Mouse (Mus musculus) midbrain, embryonic 12.5 days (tissue): ENCODE data around the gene Snapc3. TPM values are rescaled to one million over a fixed set of nuclear protein-coding genes. Genes with fewer than 3 reads are reported as not detected.
"Not testable (repeated sequence)": the region's sequence is repeated elsewhere in the genome, so short reads cannot be mapped to it uniquely, and the experiment has no call there.

ENCODE experiments used
- ATAC-seq: fragments of 200-750 bp; cut with Nextera tagmentation; 2 replicates; pipeline ENCODE4 v1.8.0; 2017; ENCODE audit warnings: low read depth, moderate TSS enrichment, moderate library complexity; ENCODE audit not compliant: low FRiP score
- H3K27ac ChIP-seq: fragments of 300-500 bp; sonication (generic); replicated peaks from 2 replicates; pipeline ENCODE4 v1.5.1; 2016; ENCODE audit warnings: mild to moderate bottlenecking
- H3K27me3 ChIP-seq: fragments of 300-500 bp; sonication (generic); 2 replicates; pipeline ENCODE4 v1.6.1; 2016; ENCODE audit warnings: mild to moderate bottlenecking
- H3K36me3 ChIP-seq: fragments of 300-500 bp; sonication (generic); 2 replicates; pipeline ENCODE4 v1.6.1; 2016
- H3K4me1 ChIP-seq: fragments of 300-500 bp; sonication (generic); 2 replicates; pipeline ENCODE4 v1.6.1; 2016
- H3K4me2 ChIP-seq: fragments of 300-500 bp; sonication (generic); replicated peaks from 2 replicates; pipeline ENCODE4 v1.6.1; 2016; ENCODE audit warnings: mild to moderate bottlenecking, moderate library complexity
- H3K4me3 ChIP-seq: fragments of 300-500 bp; sonication (generic); 2 replicates; pipeline ENCODE4 v1.5.1; 2016; ENCODE audit warnings: mild to moderate bottlenecking
- H3K9ac ChIP-seq: fragments of 300-500 bp; sonication (generic); replicated peaks from 2 replicates; pipeline ENCODE4 v1.6.1; 2016; ENCODE audit warnings: mild to moderate bottlenecking, moderate library complexity
- H3K9me3 ChIP-seq: fragments of 300-500 bp; sonication (generic); 2 replicates; pipeline ENCODE4 v1.6.1; 2016; ENCODE audit warnings: mild to moderate bottlenecking
- WGBS: fragments of 180-500 bp; shearing (Covaris S2); methylation state at CpG from one replicate; pipeline ENCODE4 v1.1.7; 2016; 5-methylcytosine and 5-hydroxymethylcytosine counted together
- polyA plus RNA-seq: library from polyadenylated mRNA; unstranded; fragments of >200 nt; fragmentation: Nextera tagmentation; extraction: Ambion mirVana; gene quantifications from 2 replicates; pipeline ENCODE4 v1.2.1, GENCODE M21; 2016

Gene Snapc3
- polyA plus RNA-seq, 1 experiment from 2014 or later: 80.1 TPM

GRCm38 (mm10) chr4:83511083-83511482 lies 93.6 kb downstream of the Snapc3 start:
- H3K4me2 ChIP-seq: no peak overlapping the region
- no peak overlapping the region for H3K27ac ChIP-seq
- H3K9ac ChIP-seq: no peak overlapping the region
- WGBS: 27% methylated on average over 8 of the region's 8 CpGs
- H3K27me3 ChIP-seq: no peaks in the 10 kb centered on the region
- H3K4me3 ChIP-seq: no peak overlapping the region
- no peaks in the 10 kb centered on the region for H3K36me3 ChIP-seq
- H3K9me3 ChIP-seq: no peaks in the 10 kb centered on the region
- no peak for ATAC-seq
- H3K4me1 ChIP-seq: 0 out of 2 replicates have a peak, but pooled peaks cover 8% of the 10 kb centered on the region

GRCm38 (mm10) chr4:83512217-83512616 lies 94.7 kb downstream of the Snapc3 start:
- Histone ChIP-seq H3K9me3 (no peaks in the 10 kb centered on the region), H3K4me2 (no peak overlapping the region), H3K4me3 (no peak overlapping the region), H3K4me1 (0 out of 2 replicates have a peak, but pooled peaks cover 8% of the 10 kb centered on the region), H3K27me3 (no peaks in the 10 kb centered on the region), H3K9ac (no peak overlapping the region), H3K27ac (no peak overlapping the region), H3K36me3 (no peaks in the 10 kb centered on the region)
- ATAC-seq: no peak
- WGBS: 89% methylated on average over 3 of the region's 3 CpGs

DNA sequence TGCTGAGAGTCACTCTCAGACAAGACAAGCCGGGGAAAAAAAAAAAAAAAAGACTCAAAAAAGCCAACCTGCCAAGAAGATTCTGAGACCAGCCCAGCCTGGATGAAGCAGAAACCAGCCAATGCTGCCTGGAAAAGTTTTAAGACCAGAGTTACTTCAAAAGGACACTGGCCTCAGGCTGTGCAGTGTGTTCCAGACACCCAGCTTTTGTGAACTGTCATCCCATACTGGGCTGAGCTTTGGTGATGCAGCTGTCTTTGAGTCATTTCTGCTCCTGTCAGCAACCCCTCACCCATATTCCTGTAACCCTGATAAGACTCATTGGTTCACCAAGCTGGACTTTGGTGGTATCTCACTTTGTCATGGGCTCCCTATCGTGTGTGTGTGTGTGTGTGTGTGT lies 95.1 kb downstream of the Snapc3 start:
- H3K27ac ChIP-seq: no peak overlapping the region
- ATAC-seq: no peak
- H3K36me3 ChIP-seq: no peaks in the 10 kb centered on the region
- 83% methylated on average over 2 of the region's 2 CpGs for WGBS
- 0 out of 2 replicates have a peak, but pooled peaks cover 6% of the 10 kb centered on the region for H3K4me1 ChIP-seq
- H3K4me2 ChIP-seq: no peak overlapping the region
- no peak overlapping the region for H3K4me3 ChIP-seq
- H3K9me3 ChIP-seq: no peaks in the 10 kb centered on the region
- H3K27me3 ChIP-seq: no peaks in the 10 kb centered on the region
- no peak overlapping the region for H3K9ac ChIP-seq

GRCm38 (mm10) chr4:83514183-83514582 lies 96.7 kb downstream of the Snapc3 start:
- Histone ChIP-seq H3K27me3 (no peaks in the 10 kb centered on the region), H3K9me3 (no peaks in the 10 kb centered on the region), H3K4me2 (no peak overlapping the region), H3K9ac (no peak overlapping the region), H3K36me3 (no peaks in the 10 kb centered on the region), H3K4me1 (no peaks in the 10 kb centered on the region), H3K4me3 (no peak overlapping the region), H3K27ac (no peak overlapping the region)
- WGBS: 93% methylated on average over 1 of the region's 1 CpGs
- ATAC-seq: no peak

- Histone ChIP-seq H3K4me3 (no peak overlapping the region), H3K36me3 (no peaks in the 10 kb centered on the region), H3K9ac (no peak overlapping the region), H3K4me1 (no peaks in the 10 kb centered on the region), H3K27ac (no peak overlapping the region), H3K4me2 (no peak overlapping the region), H3K9me3 (no peaks in the 10 kb centered on the region), H3K27me3 (no peaks in the 10 kb centered on the region)
- WGBS: 79% methylated on average over 10 of the region's 10 CpGs
- ATAC-seq: 0 out of 2 replicates have a peak, but pooled peaks have one; percentile 30
These were observed 97.6 kb downstream of the Snapc3 start for GRCm38 (mm10) chr4:83514976-83515669.

DNA sequence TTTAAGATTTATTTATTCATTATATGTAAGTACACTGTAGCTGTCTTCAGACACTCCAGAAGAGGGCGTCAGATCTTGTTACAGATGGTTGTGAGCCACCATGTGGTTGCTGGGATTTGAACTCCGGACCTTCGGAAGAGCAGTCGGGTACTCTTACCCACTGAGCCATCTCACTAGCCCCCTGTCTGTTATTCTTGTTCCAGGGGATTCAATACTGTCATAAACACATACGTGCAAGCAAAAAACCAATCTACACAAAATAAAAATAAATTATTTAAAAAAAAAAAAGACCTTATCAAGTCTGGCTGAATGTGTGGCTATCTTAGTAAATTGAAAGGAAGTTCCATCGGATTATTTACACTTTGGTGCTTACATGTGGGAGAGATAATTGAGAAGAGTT lies 98.6 kb downstream of the Snapc3 start:
- ATAC-seq, H3K36me3 ChIP-seq, H3K9me3 ChIP-seq, H3K4me3 ChIP-seq, H3K4me2 ChIP-seq, H3K9ac ChIP-seq, H3K27me3 ChIP-seq, H3K27ac ChIP-seq, H3K4me1 ChIP-seq: not testable (repeated sequence)
- WGBS: 95% methylated on average over 5 of the region's 6 CpGs

Other genes with a start within 250 kb of the Snapc3 start
- gene Ttc39b, start 93.5 kb upstream of the Snapc3 start, polyA plus RNA-seq: 3.3 and 3.5 TPM in 2 replicates
- gene Psip1, start 68.7 kb downstream of the Snapc3 start, polyA plus RNA-seq: 449 and 520 TPM in 2 replicates
- 6.3 and 6.4 TPM in 2 replicates for gene Ccdc171, start 107.8 kb downstream of the Snapc3 start, polyA plus RNA-seq